Mouse (Mus musculus): ENCODE data around the gene Adamtsl1.

DNA sequence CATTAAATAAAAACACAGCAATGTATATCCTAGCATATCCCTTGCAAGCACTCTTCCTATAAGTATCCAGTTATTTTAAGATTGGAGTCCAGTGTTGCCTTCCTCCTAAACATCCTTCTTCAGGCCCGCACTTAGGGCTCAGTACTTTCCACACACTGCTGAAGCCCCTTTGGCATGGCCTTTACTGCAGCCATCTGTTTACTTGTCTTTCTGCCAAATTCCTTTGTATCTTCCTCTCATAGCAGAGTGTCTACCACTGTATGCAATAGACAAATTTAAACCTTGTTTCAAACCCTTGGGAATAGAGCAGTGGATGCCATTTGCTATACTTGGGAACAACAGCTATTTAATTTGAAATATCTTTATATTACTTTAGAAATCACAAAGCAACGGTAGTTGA lies 213.8 kb downstream of the Adamtsl1 start:
- TF ChIP-seq POLR2A (IDR thresholded peaks at IDR 0.05; ENCODE audit: control insufficient read depth, extremely low read depth, insufficient read depth, low read length, poor library complexity) (no peak), CTCF (IDR thresholded peaks at IDR 0.05; ENCODE audit: borderline replicate concordance, control insufficient read depth, extremely low read depth, insufficient read depth, low read length, poor library complexity) (no peak)

All from thymus, adult 2 months (tissue).